Mouse (Mus musculus) embryonic facial prominence, embryonic 10.5 days (tissue): ENCODE measurements around the gene Adamts12. TPM values are rescaled to one million over a fixed set of nuclear protein-coding genes. Genes with fewer than 3 reads are reported as not detected.

Experiments used
- DNase-seq: peaks from one replicate; pipeline ENCODE4 v3.0.0-alpha.2; 2017; ENCODE audit warnings: low spot score
- H3K27ac ChIP-seq: fragments of 300-500 bp; sonication (generic); replicated peaks from 2 replicates; pipeline ENCODE4 v1.5.1; 2016; ENCODE audit warnings: mild to moderate bottlenecking
- H3K27me3 ChIP-seq: fragments of 300-500 bp; sonication (generic); replicated peaks from 2 replicates; pipeline ENCODE4 v1.6.1; 2016; ENCODE audit warnings: low read depth, mild to moderate bottlenecking; ENCODE audit not compliant: poor library complexity, severe bottlenecking
- H3K36me3 ChIP-seq: fragments of 300-500 bp; sonication (generic); replicated peaks from 2 replicates; pipeline ENCODE4 v1.6.1; 2016; ENCODE audit warnings: mild to moderate bottlenecking, moderate library complexity
- H3K4me1 ChIP-seq: fragments of 300-500 bp; sonication (generic); 2 replicates; pipeline ENCODE4 v1.6.1; 2016
- H3K4me3 ChIP-seq: fragments of 300-500 bp; sonication (generic); 2 replicates; pipeline ENCODE4 v1.5.1; 2016; ENCODE audit warnings: mild to moderate bottlenecking, moderate library complexity
- H3K9me3 ChIP-seq: fragments of 300-500 bp; sonication (generic); 2 replicates; pipeline ENCODE4 v1.6.1; 2016; ENCODE audit warnings: mild to moderate bottlenecking
- WGBS: fragments of 180-500 bp; shearing (Covaris S2); methylation state at CpG from one replicate; pipeline ENCODE4 v1.1.7; 2016; 5-methylcytosine and 5-hydroxymethylcytosine counted together
- polyA plus RNA-seq: library from polyadenylated mRNA; unstranded; fragments of >200 nt; fragmentation: Nextera tagmentation; extraction: Ambion mirVana; gene quantifications from 2 replicates; pipeline ENCODE4 v1.2.1, GENCODE M21; 2016

Gene Adamts12
- 1.8 TPM in 2 replicates for polyA plus RNA-seq

DNA sequence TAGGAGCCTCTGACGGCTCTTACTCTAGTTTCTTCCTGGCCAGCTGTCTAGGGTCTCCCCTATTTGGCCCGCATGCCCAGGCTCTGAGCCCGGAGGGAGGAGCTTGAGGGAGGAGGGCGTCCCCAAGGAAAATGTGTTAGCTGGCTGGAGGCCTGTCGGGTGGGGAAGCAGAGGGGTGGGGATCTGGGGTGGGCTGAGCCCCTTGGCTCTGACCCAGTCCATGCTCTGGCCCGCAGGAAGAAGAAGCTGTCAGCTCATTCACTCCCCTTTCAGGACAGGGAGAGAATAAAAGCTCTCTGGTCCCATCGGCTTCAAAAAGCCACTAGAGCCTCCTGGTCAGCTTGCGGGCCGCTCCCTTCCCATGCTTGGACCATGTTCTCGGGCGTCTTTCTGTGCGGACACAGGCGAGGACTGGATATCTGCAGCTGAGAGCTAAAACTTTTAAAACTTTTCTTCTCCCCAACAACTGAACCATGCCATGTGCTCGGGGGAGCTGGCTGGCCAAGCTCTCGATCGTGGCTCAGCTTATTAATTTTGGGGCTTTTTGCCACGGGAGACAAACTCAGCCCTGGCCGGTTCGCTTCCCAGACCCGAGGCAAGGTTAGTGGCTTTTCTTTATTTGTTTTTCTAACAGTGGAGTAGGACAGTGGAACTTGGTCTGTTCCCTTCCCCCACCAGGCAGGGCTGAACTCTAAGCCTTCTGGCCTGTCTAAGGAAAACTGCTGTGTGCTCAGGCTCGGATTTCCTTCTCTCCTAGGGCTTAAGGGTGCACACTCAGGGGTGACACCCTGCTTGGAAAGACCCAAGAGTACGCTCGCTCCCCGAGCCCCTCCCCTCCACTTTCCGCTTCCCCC, at the start of gene Adamts12:
Adamts12 (plus strand) TSS at position 233 of the 854 bp plus-strand sequence.
- H3K27ac ChIP-seq = peak within 1 kb of the TSS; percentile 87
- no peaks in the 10 kb centered on the region for H3K36me3 ChIP-seq
- WGBS = 1% methylated on average over 25 of the region's 25 CpGs
- peaks cover 48% of the 10 kb centered on the region for H3K4me1 ChIP-seq
- H3K9me3 ChIP-seq = no peaks in the 10 kb centered on the region
- peak within 1 kb of the TSS; percentile 57 for H3K4me3 ChIP-seq
- no peaks in the 10 kb centered on the region; the same call in 1 of the 2 replicates for H3K27me3 ChIP-seq
- peak; percentile 71 for DNase-seq

DNA sequence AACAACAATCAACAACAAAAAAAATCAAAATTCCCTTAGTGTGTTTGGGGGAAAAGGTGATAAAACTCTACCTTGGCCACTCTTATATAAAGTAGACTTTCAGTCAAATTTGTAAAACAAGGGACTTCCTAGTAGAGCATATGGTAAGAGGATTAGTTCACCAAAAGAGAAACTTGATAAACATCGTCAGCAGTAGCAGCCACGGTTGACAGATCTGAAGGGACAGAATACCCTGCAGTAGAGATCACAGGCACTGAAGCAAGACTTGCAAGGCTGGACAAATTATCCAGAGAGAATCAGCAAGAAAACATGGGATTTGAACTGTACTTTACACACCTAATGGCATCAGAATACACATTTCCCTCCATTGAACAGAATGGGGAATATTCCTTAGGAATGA, 49.7 kb upstream of the Adamts12 start:
- Histone ChIP-seq H3K36me3 (no peaks in the 10 kb centered on the region), H3K27ac (no peak overlapping the region), H3K27me3 (no peaks in the 10 kb centered on the region), H3K4me1 (no peaks in the 10 kb centered on the region), H3K4me3 (no peak overlapping the region), H3K9me3 (no peaks in the 10 kb centered on the region)
- WGBS = 43% methylated on average over 2 of the region's 2 CpGs
- no peak for DNase-seq

DNA sequence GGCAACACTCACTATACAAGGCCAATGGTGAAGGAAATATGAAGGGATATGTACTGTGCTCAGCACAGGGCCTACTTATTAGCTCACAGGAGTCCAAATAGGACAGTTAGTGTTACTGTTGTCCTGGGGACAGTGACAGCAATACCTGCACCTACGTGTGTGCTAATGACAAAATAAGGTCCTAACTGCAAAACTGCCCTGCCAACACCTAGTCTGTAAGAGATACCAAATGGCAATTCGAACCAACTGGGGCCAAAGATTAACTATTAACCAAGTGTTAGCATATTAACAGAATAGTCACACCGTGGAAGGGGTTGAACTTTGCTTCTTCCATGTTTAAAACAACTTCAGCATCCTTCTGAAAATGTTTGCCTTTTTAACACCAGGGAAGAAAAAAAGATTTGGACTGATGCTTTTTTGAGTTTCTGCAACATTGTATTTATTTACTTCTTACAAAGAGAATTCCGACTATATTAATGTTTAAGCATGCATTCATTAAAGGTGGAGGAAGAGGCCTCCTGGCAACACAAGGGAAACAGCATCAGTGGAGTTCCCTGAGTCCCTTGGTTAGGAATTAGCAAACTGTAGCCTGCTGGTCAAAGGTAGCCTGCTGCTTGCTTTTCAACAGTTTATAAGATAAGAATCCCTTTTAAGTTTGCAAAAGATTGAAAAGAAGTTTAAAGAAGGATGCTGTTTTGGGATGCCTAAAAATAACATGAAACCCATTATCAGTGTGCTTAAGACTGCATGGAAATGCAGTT, 37.6 kb upstream of the Adamts12 start:
- Histone ChIP-seq H3K4me1 (no peaks in the 10 kb centered on the region), H3K4me3 (no peak overlapping the region), H3K36me3 (no peaks in the 10 kb centered on the region), H3K27ac (no peak overlapping the region), H3K27me3 (peaks cover 4% of the 10 kb centered on the region; the same call in 1 of the 2 replicates), H3K9me3 (no peaks in the 10 kb centered on the region)
- WGBS = 79% methylated on average over 4 of the region's 4 CpGs
- no peak for DNase-seq

DNA sequence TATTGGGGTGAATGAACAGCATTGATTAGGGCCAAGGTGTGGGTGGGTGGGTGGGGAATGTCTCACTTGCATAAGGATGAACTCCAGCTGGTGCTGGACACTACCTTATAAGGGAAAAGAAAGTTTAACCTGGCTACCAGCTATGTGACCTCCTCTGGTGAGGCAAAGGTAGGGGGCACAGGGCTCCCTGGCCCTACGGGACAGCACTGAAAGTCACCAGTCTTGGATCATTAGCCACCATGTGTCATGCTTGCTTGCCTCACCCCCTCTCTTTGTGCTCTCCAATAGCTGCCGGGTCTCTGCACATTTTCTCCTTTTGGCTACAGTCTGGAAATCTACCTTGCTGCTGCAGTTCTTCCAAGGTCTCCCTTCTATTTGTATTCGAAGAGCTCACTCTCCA, 34.4 kb upstream of the Adamts12 start:
- 76% methylated on average over 3 of the region's 3 CpGs for WGBS
- H3K36me3 ChIP-seq = no peaks in the 10 kb centered on the region
- no peak overlapping the region for H3K4me3 ChIP-seq
- no peaks in the 10 kb centered on the region for H3K9me3 ChIP-seq
- peaks cover 32% of the 10 kb centered on the region for H3K27me3 ChIP-seq
- H3K4me1 ChIP-seq = no peaks in the 10 kb centered on the region
- H3K27ac ChIP-seq = no peak overlapping the region
- no peak for DNase-seq

DNA sequence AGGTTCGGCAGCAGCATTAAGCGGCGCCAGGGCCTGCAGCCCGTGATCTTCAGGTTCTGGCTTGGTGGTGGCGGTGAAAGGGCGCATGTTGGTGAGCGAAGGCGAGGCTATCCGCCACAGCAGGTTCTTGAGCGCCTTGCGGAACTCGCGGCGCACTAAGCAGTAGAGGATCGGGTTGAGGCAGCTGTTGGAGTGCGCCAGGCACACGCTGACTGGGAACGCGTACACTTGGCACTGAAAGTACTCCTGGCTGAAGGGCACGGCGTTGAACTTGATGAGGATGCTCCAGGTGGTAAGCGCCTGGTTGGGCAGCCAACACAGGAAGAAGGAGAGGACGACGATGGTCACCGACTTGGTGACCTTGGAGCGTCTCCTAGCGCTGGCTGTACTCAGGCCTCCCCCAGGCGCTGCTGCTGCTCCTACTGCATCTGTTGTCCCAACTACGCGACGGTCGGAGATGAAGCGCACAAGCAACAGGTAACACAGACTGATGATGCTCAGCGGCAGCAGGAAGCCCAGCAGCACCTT, 28.6 kb upstream of the Adamts12 start:
- no peaks in the 10 kb centered on the region for H3K36me3 ChIP-seq
- no peaks in the 10 kb centered on the region for H3K9me3 ChIP-seq
- DNase-seq = peak; percentile 42
- H3K4me1 ChIP-seq = peaks cover 27% of the 10 kb centered on the region
- peaks cover 79% of the 10 kb centered on the region for H3K27me3 ChIP-seq
- peak overlapping the region; percentile 52 for H3K4me3 ChIP-seq
- WGBS = 5% methylated on average over 34 of the region's 34 CpGs
- no peak overlapping the region for H3K27ac ChIP-seq

DNA sequence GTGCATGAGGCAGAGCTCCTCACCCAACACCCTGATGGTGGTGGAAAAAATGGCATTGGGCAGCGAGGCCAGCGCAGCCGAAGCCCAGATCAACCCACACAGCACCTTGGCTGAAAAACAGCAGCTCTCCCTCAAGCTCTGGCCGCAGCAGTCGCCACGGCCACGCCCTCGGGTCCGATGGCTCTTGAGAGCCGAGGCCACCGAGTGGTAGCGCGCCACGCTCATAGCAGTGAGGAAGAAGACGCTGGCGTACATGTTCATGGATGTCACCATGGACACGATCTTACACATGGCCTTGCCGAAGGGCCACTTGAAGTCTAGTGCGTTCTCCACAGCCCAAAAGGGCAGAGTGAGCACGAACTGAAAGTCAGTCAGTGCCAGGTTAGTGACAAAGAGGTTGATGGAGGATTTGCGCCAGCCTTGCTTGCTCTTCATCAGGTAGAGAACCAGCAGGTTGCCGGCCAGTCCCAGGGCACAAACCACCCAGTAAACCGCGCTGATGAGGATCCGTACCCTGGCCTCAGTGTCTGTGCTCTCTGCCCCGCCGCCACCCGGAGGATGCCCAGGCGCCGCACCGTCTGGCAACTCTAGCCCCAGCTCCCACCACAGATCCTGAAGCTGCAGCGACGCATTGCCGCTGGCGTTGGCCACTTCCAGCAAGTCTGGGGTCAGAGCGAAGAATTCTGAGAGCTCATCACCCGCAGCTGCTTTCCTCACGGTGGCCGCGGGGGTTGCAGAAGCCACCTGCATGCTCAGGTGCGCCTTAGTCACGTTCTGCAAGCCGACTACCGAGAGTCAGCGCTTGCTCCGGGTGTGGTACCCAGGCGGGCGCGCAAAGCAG, 27.8 kb upstream of the Adamts12 start:
- Histone ChIP-seq H3K4me3 (peak overlapping the region; percentile 52), H3K27ac (no peak overlapping the region; the same call in 1 of the 2 replicates)

DNA sequence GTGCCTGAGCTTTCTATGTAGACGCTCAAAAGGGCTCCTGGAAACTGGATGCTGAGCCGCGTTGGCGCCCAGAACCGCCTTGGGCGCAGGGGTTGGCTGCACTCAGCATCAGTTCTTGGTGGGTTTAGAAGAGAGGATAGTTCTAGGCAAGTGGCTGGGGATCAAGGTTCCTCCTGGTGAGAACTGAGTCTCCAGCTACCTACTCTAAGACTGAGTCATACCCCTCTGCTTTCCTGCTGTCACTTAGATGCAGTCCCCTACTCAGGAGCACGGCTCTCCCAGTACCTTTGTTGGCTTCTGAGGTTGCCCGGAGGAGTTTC, 27.3 kb upstream of the Adamts12 start:
- Histone ChIP-seq H3K27me3 (peaks cover 71% of the 10 kb centered on the region), H3K27ac (no peak overlapping the region; the same call in 1 of the 2 replicates), H3K36me3 (no peaks in the 10 kb centered on the region), H3K4me1 (peaks cover 27% of the 10 kb centered on the region), H3K9me3 (no peaks in the 10 kb centered on the region), H3K4me3 (peak overlapping the region; percentile 52)
- no peak for DNase-seq
- WGBS = 4% methylated on average over 8 of the region's 8 CpGs

More for the DNA sequence above, 27.8 kb upstream of the Adamts12 start:
- DNase-seq = peak; percentile 55
- 2% methylated on average over 49 of the region's 49 CpGs for WGBS
- H3K4me1 ChIP-seq = peaks cover 27% of the 10 kb centered on the region
- no peaks in the 10 kb centered on the region for H3K36me3 ChIP-seq
- H3K27me3 ChIP-seq = peaks cover 77% of the 10 kb centered on the region
- no peaks in the 10 kb centered on the region for H3K9me3 ChIP-seq

DNA sequence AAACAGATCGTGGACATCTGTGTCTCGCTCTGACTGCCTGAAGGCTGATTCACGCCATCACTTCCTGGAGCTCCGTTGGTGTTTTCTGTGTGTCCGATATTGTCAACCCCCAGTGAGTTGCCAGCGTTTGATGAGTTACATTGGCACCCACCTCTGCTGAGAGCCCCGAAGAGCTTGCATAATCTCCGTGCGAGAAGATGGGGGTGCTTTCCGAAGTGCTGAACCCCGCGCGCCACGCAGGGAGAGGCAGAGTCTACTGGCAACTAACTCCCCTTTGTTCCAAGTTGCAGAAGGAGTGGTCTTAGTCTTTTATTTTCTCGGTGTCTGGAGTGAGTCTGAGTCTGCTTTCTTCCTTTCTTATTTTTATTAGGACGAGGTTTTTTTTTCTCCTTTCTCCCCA, 26.9 kb upstream of the Adamts12 start, which contains the start of gene Rxfp3:
Rxfp3 (minus strand) TSS at position 281 of the 400 bp plus-strand sequence.
- WGBS = 4% methylated on average over 16 of the region's 16 CpGs
- H3K27me3 ChIP-seq = peaks cover 69% of the 10 kb centered on the region

DNA sequence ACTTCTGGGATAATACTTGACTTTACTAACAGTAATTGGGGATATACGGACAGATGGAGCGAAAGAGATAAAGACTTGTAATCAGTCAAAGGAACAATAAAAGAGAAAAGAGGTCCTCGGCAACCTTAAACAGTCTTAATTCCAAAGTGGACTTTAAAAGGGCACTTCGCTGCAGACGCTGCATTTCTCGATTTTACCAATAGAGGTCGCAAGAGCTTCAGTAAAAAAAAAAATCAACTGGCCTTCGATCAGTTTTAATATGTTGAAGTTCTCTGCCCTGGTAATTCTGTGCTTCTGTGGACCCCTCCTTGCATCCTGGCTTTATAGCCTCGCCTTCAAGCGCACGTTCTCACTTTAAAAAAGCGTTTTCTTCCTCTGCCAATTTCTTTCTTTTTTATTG, 26.1 kb upstream of the Adamts12 start:
- peak; percentile 57 for DNase-seq
- no peaks in the 10 kb centered on the region for H3K36me3 ChIP-seq
- H3K9me3 ChIP-seq = no peaks in the 10 kb centered on the region
- peaks cover 27% of the 10 kb centered on the region for H3K4me1 ChIP-seq
- H3K27ac ChIP-seq = no peak overlapping the region
- 3% methylated on average over 12 of the region's 12 CpGs for WGBS
- H3K27me3 ChIP-seq = peaks cover 63% of the 10 kb centered on the region
- H3K4me3 ChIP-seq = no peak overlapping the region

More for the DNA sequence above, 26.9 kb upstream of the Adamts12 start, which contains the start of gene Rxfp3:
- Histone ChIP-seq H3K27ac (no peak within 1 kb of the TSS; the same call in 1 of the 2 replicates), H3K4me1 (peaks cover 27% of the 10 kb centered on the region), H3K4me3 (peak within 1 kb of the TSS; percentile 52), H3K9me3 (no peaks in the 10 kb centered on the region), H3K36me3 (no peaks in the 10 kb centered on the region)
- DNase-seq = peak; percentile 55

DNA sequence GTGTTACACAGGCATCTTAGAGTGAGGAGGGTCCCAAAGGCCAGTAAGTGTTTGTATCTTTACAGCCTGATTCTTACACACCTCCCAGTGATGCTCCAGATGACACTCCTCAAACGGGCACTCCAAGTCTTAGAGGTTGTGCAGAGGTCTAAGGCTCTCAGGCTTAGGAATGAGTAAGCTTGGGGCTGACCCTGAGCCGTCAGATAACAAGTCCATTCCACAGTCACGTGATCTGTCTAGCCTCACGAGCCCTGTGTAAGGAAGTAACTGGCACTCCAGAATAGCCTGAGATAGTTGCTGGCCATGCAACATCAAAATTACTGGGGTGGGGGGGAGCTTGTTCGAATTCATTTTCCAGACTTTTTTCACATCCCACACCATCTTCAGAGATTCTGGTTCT, 24.5 kb upstream of the Adamts12 start:
- Histone ChIP-seq H3K36me3 (no peaks in the 10 kb centered on the region), H3K4me3 (no peak overlapping the region), H3K4me1 (peaks cover 27% of the 10 kb centered on the region), H3K27ac (no peak overlapping the region; the same call in 1 of the 2 replicates), H3K27me3 (peaks cover 48% of the 10 kb centered on the region), H3K9me3 (no peaks in the 10 kb centered on the region)
- DNase-seq = no peak
- 62% methylated on average over 5 of the region's 5 CpGs for WGBS

DNA sequence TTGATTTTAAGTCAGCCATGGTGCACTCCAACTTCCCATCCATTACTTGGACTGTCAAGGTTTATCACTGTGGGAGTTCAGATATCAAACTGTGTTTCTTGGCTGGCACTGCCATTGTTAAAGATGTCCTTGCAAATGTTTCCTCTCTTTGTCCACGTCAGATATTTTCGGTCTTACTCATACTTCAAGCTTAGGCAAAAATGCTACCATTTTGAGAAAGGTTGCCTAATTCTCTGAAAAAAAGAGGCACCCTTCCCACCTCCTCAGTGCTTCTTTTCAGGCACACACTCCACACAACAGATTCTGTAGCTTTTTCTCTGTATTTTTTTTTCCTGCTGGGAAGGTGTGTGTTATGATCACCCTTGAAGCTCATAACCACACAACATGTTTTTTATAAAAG, 23.4 kb upstream of the Adamts12 start:
- Histone ChIP-seq H3K27ac (no peak overlapping the region), H3K9me3 (no peaks in the 10 kb centered on the region), H3K27me3 (peaks cover 36% of the 10 kb centered on the region), H3K4me1 (peaks cover 20% of the 10 kb centered on the region), H3K4me3 (no peak overlapping the region), H3K36me3 (no peaks in the 10 kb centered on the region)
- DNase-seq = no peak
- WGBS = 95% methylated on average over 2 of the region's 2 CpGs

DNA sequence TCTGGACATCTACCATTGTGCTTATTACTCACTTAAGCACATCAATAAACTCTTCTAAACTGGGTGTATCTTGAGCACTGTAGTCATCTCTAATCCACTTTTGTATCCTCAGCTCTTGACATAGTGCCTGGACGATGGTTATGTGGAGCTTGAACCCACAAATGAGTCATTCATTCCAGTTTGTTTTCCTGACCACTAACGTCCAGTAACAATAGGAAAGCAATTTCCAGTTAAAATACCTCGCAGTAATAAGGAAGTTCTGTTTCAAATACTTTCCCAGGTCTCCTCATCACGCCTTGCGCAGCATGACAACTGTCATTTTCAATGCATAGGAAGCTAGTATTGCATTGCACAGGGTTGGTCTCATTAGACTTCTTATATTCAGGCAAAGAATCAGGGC, 21.8 kb upstream of the Adamts12 start:
- 87% methylated on average over 5 of the region's 5 CpGs for WGBS
- no peak overlapping the region for H3K4me3 ChIP-seq

More for the DNA sequence above, 21.8 kb upstream of the Adamts12 start:
- H3K27ac ChIP-seq = no peak overlapping the region
- no peaks in the 10 kb centered on the region for H3K9me3 ChIP-seq
- H3K36me3 ChIP-seq = no peaks in the 10 kb centered on the region
- H3K4me1 ChIP-seq = peaks cover 5% of the 10 kb centered on the region; the same call in 1 of the 2 replicates
- DNase-seq = no peak
- peaks cover 20% of the 10 kb centered on the region for H3K27me3 ChIP-seq
